20 mouse cellular contexts compared by ENCODE assay signal in genomic region chr10:105403931-105404330, GRCm38 (mm10).
DNase-seq lines count a peak whose midpoint lies in the region; ATAC-seq and TF ChIP-seq lines count a peak whose summit lies in the region.
"Had no signal": no experiment of that assay in that cellular context is flagged by ENCODE, and none has a peak within 500 bp of the region (broad histone marks: within the 10 kb centered on the region; RNA-seq: fewer than 3 reads in every experiment).

No protein-coding gene starts in this region.

- no peaks in the 10 kb centered on the region for H3K27me3 ChIP-seq in hindbrain, embryonic 15.5 days
- no peaks in the 10 kb centered on the region for H3K27me3 ChIP-seq in hindbrain, embryonic 12.5 days
- H3K27me3 ChIP-seq in kidney, postnatal 0 days (ENCODE audit: insufficient read depth, low read length), result no peaks in the 10 kb centered on the region
- H3K27me3 ChIP-seq: CH12.LX; embryonic facial prominence, embryonic 12.5 days; forebrain, embryonic 15.5 days; heart, embryonic 12.5 days; Patski had no signal

- no peak overlapping the region for H3K4me2 ChIP-seq in hindbrain, embryonic 15.5 days
- H3K4me2 ChIP-seq in hindbrain, embryonic 12.5 days (replicated peaks), result no peak overlapping the region
- H3K4me2 ChIP-seq in kidney, postnatal 0 days (ENCODE audit: low read length), result no peak overlapping the region
- H3K4me2 ChIP-seq: embryonic facial prominence, embryonic 12.5 days; forebrain, embryonic 15.5 days; heart, embryonic 12.5 days had no signal

- no peak overlapping the region for H3K27ac ChIP-seq in hindbrain, embryonic 15.5 days (replicated peaks)
- H3K27ac ChIP-seq in hindbrain, embryonic 12.5 days, result no peak overlapping the region
- H3K27ac ChIP-seq in kidney, postnatal 0 days, result no peak overlapping the region
- H3K27ac ChIP-seq: embryonic facial prominence, embryonic 12.5 days; gastrocnemius, adult 2 months; hindbrain, embryonic 10.5 days had no signal

- peak; percentile 27 for DNase-seq in kidney, postnatal 0 days (ENCODE audit: low spot score)
- no peak for DNase-seq in kidney, adult 11 months
- peak; percentile 17 for DNase-seq in lung, postnatal 25 days (ENCODE audit: low spot score)
- DNase-seq in lung, postnatal 14 days, result no peak
- peak; percentile 38 for DNase-seq in brain, embryonic 14.5 days (ENCODE audit: low read depth)
- DNase-seq: adrenal gland, adult 2 months; adrenal gland, postnatal 25 days; cerebellum, adult 2 months; cerebellum, postnatal 25 days; gastrocnemius, adult 2 months; gastrocnemius, postnatal 25 days had no signal

- WGBS in hindbrain, embryonic 15.5 days, result 66% methylated on average over 3 of the region's 3 CpGs
- WGBS in hindbrain, embryonic 12.5 days, result 84% methylated on average over 3 of the region's 3 CpGs
- WGBS in kidney, postnatal 0 days, result 67% methylated on average over 3 of the region's 3 CpGs

- H3K36me3 ChIP-seq in hindbrain, embryonic 15.5 days, result no peaks in the 10 kb centered on the region
- no peaks in the 10 kb centered on the region for H3K36me3 ChIP-seq in hindbrain, embryonic 12.5 days
- no peaks in the 10 kb centered on the region for H3K36me3 ChIP-seq in kidney, postnatal 0 days (ENCODE audit: insufficient read depth, low read length)
- H3K36me3 ChIP-seq: embryonic facial prominence, embryonic 12.5 days; forebrain, embryonic 15.5 days; heart, embryonic 12.5 days; hindbrain, embryonic 10.5 days had no signal

- no peak overlapping the region for H3K9ac ChIP-seq in hindbrain, embryonic 15.5 days
- H3K9ac ChIP-seq in hindbrain, embryonic 12.5 days, result no peak overlapping the region
- no peak overlapping the region for H3K9ac ChIP-seq in kidney, postnatal 0 days (ENCODE audit: low read depth, low read length)
- H3K9ac ChIP-seq: embryonic facial prominence, embryonic 12.5 days; forebrain, embryonic 15.5 days; heart, embryonic 12.5 days had no signal

- H3K4me3 ChIP-seq in hindbrain, embryonic 15.5 days, result no peak overlapping the region
- H3K4me3 ChIP-seq in hindbrain, embryonic 12.5 days, result no peak overlapping the region
- no peak overlapping the region for H3K4me3 ChIP-seq in kidney, postnatal 0 days (replicated peaks; ENCODE audit: low read depth, low read length)
- H3K4me3 ChIP-seq: embryonic facial prominence, embryonic 12.5 days; forebrain, embryonic 15.5 days; gastrocnemius, adult 2 months; heart, embryonic 12.5 days; hindbrain, embryonic 10.5 days had no signal

- ATAC-seq in hindbrain, embryonic 15.5 days (ENCODE audit: low FRiP score, low read depth), result peak; percentile 35; the same call in 1 of the 2 replicates
- no peak for ATAC-seq in hindbrain, embryonic 12.5 days (ENCODE audit: low FRiP score)
- ATAC-seq in kidney, postnatal 0 days (replicated peaks; ENCODE audit: low FRiP score, low read depth), result no peak
- ATAC-seq: activated CD4-positive, CD25-positive, alpha-beta regulatory T cell, adult 4 months; forebrain, embryonic 15.5 days; Patski had no signal

- no peak for TF ChIP-seq POLR2A in brain, embryonic 14.5 days (IDR thresholded peaks at IDR 0.05; ENCODE audit: borderline replicate concordance, extremely low read depth, insufficient read depth, insufficient read length, poor library complexity, severe bottlenecking)

- TF ChIP-seq CTCF in kidney, postnatal 0 days (IDR thresholded peaks at IDR 0.05; ENCODE audit: low read depth), result no peak
- TF ChIP-seq CTCF in brain, embryonic 14.5 days (IDR thresholded peaks at IDR 0.05; ENCODE audit: borderline replicate concordance, extremely low read depth, insufficient read depth, insufficient read length), result no peak

- H3K9me3 ChIP-seq in hindbrain, embryonic 15.5 days, result no peaks in the 10 kb centered on the region
- no peaks in the 10 kb centered on the region for H3K9me3 ChIP-seq in hindbrain, embryonic 12.5 days (replicated peaks)
- no peaks in the 10 kb centered on the region for H3K9me3 ChIP-seq in kidney, postnatal 0 days (replicated peaks; ENCODE audit: low read length)
- H3K9me3 ChIP-seq: embryonic facial prominence, embryonic 12.5 days; forebrain, embryonic 15.5 days; heart, embryonic 12.5 days; hindbrain, embryonic 10.5 days had no signal

- peaks cover 23% of the 10 kb centered on the region for H3K4me1 ChIP-seq in hindbrain, embryonic 15.5 days (replicated peaks)
- H3K4me1 ChIP-seq in hindbrain, embryonic 12.5 days, result peaks cover 12% of the 10 kb centered on the region
- H3K4me1 ChIP-seq in kidney, postnatal 0 days (replicated peaks; ENCODE audit: insufficient read depth, low read length), result no peaks in the 10 kb centered on the region
- H3K4me1 ChIP-seq: embryonic facial prominence, embryonic 12.5 days had no signal

Comparison
In these comparisons a context has a peak if more than half of its experiments do, and no peak if none do; other contexts are left out.
1. DNase-seq: peak in kidney, postnatal 0 days (single experiment), lung, postnatal 25 days (single experiment) and brain, embryonic 14.5 days (single experiment); none in kidney, adult 11 months (single experiment) and lung, postnatal 14 days (single experiment).